Mouse (Mus musculus) lung, embryonic 14.5 days (tissue): ENCODE results near the gene Armc7. TPM values are rescaled to one million over a fixed set of nuclear protein-coding genes. Genes with fewer than 3 reads are reported as not detected.
"Not testable (repeated sequence)": the region's sequence is repeated elsewhere in the genome, so short reads cannot be mapped to it uniquely, and the experiment has no call there.

Experiments
- ATAC-seq: fragments of 200-750 bp; cut with Nextera tagmentation; 2 replicates; pipeline ENCODE4 v1.8.0; 2017; ENCODE audit warnings: mild to moderate bottlenecking, moderate TSS enrichment, moderate library complexity; ENCODE audit not compliant: insufficient read depth
- DNase-seq: peaks from one replicate; pipeline ENCODE4 v3.0.0-alpha.2; 2015
- H3K27ac ChIP-seq: fragments of 300-500 bp; sonication (generic); 2 replicates; pipeline ENCODE4 v1.5.1; 2014; ENCODE audit warnings: low read depth, mild to moderate bottlenecking, moderate library complexity
- H3K27me3 ChIP-seq: fragments of 300-500 bp; sonication (generic); 2 replicates; pipeline ENCODE4 v1.6.1; 2014; ENCODE audit warnings: low read length, control low read depth; ENCODE audit not compliant: insufficient read depth
- H3K36me3 ChIP-seq: fragments of 300-500 bp; sonication (generic); 2 replicates; pipeline ENCODE4 v1.6.1; 2014; ENCODE audit warnings: control low read depth; ENCODE audit not compliant: insufficient read depth
- H3K4me1 ChIP-seq: fragments of 300-500 bp; sonication (generic); 2 replicates; pipeline ENCODE4 v1.6.1; 2014; ENCODE audit warnings: antibody characterized with exemption, control low read depth; ENCODE audit not compliant: insufficient read depth
- H3K4me2 ChIP-seq: fragments of 300-500 bp; sonication (generic); 2 replicates; pipeline ENCODE4 v1.6.1; 2014; ENCODE audit warnings: mild to moderate bottlenecking
- H3K4me3 ChIP-seq: fragments of 300-500 bp; sonication (generic); 2 replicates; pipeline ENCODE4 v1.5.1; 2014; ENCODE audit warnings: low read depth, low read length
- H3K9ac ChIP-seq: fragments of 300-500 bp; sonication (generic); 2 replicates; pipeline ENCODE4 v1.6.1; 2014
- H3K9me3 ChIP-seq: fragments of 300-500 bp; sonication (generic); 2 replicates; pipeline ENCODE4 v1.6.1; 2016; ENCODE audit warnings: low read depth, low read length, control low read depth
- CTCF ChIP-seq: IDR thresholded peaks from 2 replicates; pipeline ENCODE4 v1.5.1; 2016; ENCODE audit warnings: antibody characterized with exemption, low read depth
- WGBS: fragments of 180-500 bp; shearing (Covaris S2); extraction: QIAGEN DNeasy Blood & Tissue Kit; methylation state at CpG from one replicate; pipeline ENCODE4 v1.1.7; 2014; 5-methylcytosine and 5-hydroxymethylcytosine counted together
- polyA plus RNA-seq: library from polyadenylated mRNA; unstranded; fragments of >200 nt; fragmentation: Nextera tagmentation; extraction: Ambion mirVana; gene quantifications from 2 replicates; pipeline ENCODE4 v1.2.1, GENCODE M21; 2014

Gene Armc7
- polyA plus RNA-seq, 1 experiment from 2014 or later, result 8.0 TPM

GRCm38 (mm10) chr11:115454822-115455221, 20.6 kb upstream of the Armc7 start:
- not testable (repeated sequence) for H3K36me3 ChIP-seq, H3K4me3 ChIP-seq, H3K27ac ChIP-seq, H3K9ac ChIP-seq, DNase-seq, H3K4me2 ChIP-seq, H3K4me1 ChIP-seq, H3K9me3 ChIP-seq, ATAC-seq, H3K27me3 ChIP-seq
- TF ChIP-seq CTCF, result peak; percentile 9; the same call in 1 of the 2 replicates
- WGBS, result 83% methylated on average over 6 of the region's 6 CpGs

DNA sequence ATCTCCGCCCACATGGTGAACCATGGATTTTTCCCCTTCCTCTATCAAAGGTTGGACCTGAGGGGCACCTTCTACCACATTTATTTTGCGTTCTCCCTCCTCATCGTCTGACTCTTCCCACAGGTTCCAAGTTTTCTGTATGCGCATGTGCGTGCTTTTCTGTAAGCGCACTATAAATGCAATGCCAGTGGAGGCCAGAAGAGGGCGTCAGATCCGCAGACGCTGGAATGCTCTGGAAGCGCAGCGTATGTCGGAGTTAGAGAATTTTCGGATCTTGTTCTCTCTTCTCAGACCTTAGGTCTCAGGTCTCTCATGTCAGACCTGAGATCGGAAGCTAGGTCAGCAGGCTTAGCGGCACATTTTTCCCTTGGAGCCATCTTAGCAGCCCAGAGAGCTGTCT, 19.8 kb upstream of the Armc7 start:
- Histone ChIP-seq H3K27ac (no peak overlapping the region), H3K4me1 (no peaks in the 10 kb centered on the region), H3K36me3 (no peaks in the 10 kb centered on the region), H3K27me3 (no peaks in the 10 kb centered on the region), H3K9ac (no peak overlapping the region), H3K4me2 (no peak overlapping the region), H3K4me3 (no peak overlapping the region), H3K9me3 (no peaks in the 10 kb centered on the region)
- WGBS, result 87% methylated on average over 15 of the region's 15 CpGs
- ATAC-seq (no peak), DNase-seq (no peak)
- TF ChIP-seq CTCF, result peak; percentile 23; the same call in 1 of the 2 replicates

- H3K36me3 ChIP-seq, result no peaks in the 10 kb centered on the region
- no peak overlapping the region for H3K9ac ChIP-seq
- no peak overlapping the region for H3K4me3 ChIP-seq
- no peaks in the 10 kb centered on the region for H3K9me3 ChIP-seq
- WGBS, result 83% methylated on average over 5 of the region's 5 CpGs
- no peak for ATAC-seq
- no peak for DNase-seq
- H3K27me3 ChIP-seq, result no peaks in the 10 kb centered on the region
- no peak for TF ChIP-seq CTCF
- H3K4me2 ChIP-seq, result no peak overlapping the region
- H3K27ac ChIP-seq, result no peak overlapping the region
- no peaks in the 10 kb centered on the region for H3K4me1 ChIP-seq
These were observed 19.3 kb upstream of the Armc7 start for GRCm38 (mm10) chr11:115456182-115456581.

GRCm38 (mm10) chr11:115457405-115457804, 18.1 kb upstream of the Armc7 start:
- 0 out of 2 replicates have a peak overlapping the region, but pooled peaks have one; percentile 4 for H3K27ac ChIP-seq
- H3K4me1 ChIP-seq, result no peaks in the 10 kb centered on the region
- H3K9me3 ChIP-seq, result no peaks in the 10 kb centered on the region
- WGBS, result 16% methylated on average over 6 of the region's 6 CpGs
- no peak overlapping the region for H3K4me2 ChIP-seq
- H3K4me3 ChIP-seq, result no peak overlapping the region
- peak; percentile 66 for DNase-seq
- H3K36me3 ChIP-seq, result no peaks in the 10 kb centered on the region
- H3K9ac ChIP-seq, result no peak overlapping the region
- no peak for TF ChIP-seq CTCF
- peak; percentile 52; the same call in 1 of the 2 replicates for ATAC-seq
- no peaks in the 10 kb centered on the region for H3K27me3 ChIP-seq

- Histone ChIP-seq H3K9me3 (no peaks in the 10 kb centered on the region), H3K9ac (no peak overlapping the region), H3K4me2 (no peak overlapping the region), H3K4me3 (no peak overlapping the region), H3K27ac (no peak overlapping the region), H3K27me3 (no peaks in the 10 kb centered on the region), H3K36me3 (no peaks in the 10 kb centered on the region), H3K4me1 (no peaks in the 10 kb centered on the region)
- ATAC-seq (no peak), DNase-seq (no peak)
- 23% methylated on average over 8 of the region's 8 CpGs for WGBS
- no peak for TF ChIP-seq CTCF
These were observed 14.5 kb upstream of the Armc7 start for GRCm38 (mm10) chr11:115460976-115461375.

GRCm38 (mm10) chr11:115461846-115462242, 13.6 kb upstream of the Armc7 start:
- no peak for TF ChIP-seq CTCF
- 59% methylated on average over 5 of the region's 5 CpGs for WGBS
- Histone ChIP-seq H3K9me3 (no peaks in the 10 kb centered on the region), H3K27ac (no peak overlapping the region), H3K27me3 (no peaks in the 10 kb centered on the region), H3K4me1 (no peaks in the 10 kb centered on the region), H3K9ac (no peak overlapping the region), H3K36me3 (no peaks in the 10 kb centered on the region), H3K4me3 (no peak overlapping the region), H3K4me2 (no peak overlapping the region)
- DNase-seq, result no peak
- no peak for ATAC-seq

GRCm38 (mm10) chr11:115462243-115462891, 13.1 kb upstream of the Armc7 start, which contains the start of gene Slc16a5:
Gene Slc16a5, plus strand, starts transcription at chr11:115462474.
- 65% methylated on average over 16 of the region's 16 CpGs for WGBS
- Histone ChIP-seq H3K9ac (no peak within 1 kb of the TSS), H3K9me3 (no peaks in the 10 kb centered on the region), H3K27ac (no peak within 1 kb of the TSS), H3K4me1 (no peaks in the 10 kb centered on the region), H3K4me2 (no peak within 1 kb of the TSS), H3K36me3 (no peaks in the 10 kb centered on the region), H3K27me3 (no peaks in the 10 kb centered on the region), H3K4me3 (no peak within 1 kb of the TSS)
- ATAC-seq, result no peak
- no peak for TF ChIP-seq CTCF
- DNase-seq, result peak; percentile 41

- ATAC-seq (no peak), DNase-seq (no peak)
- H3K4me3 ChIP-seq, result no peak overlapping the region
- WGBS, result 62% methylated on average over 11 of the region's 11 CpGs
- no peak for TF ChIP-seq CTCF
- no peaks in the 10 kb centered on the region for H3K36me3 ChIP-seq
- H3K27me3 ChIP-seq, result no peaks in the 10 kb centered on the region
- H3K4me2 ChIP-seq, result no peak overlapping the region
- no peaks in the 10 kb centered on the region for H3K9me3 ChIP-seq
- H3K9ac ChIP-seq, result no peak overlapping the region
- no peak overlapping the region for H3K27ac ChIP-seq
- no peaks in the 10 kb centered on the region for H3K4me1 ChIP-seq
These were observed 12.1 kb upstream of the Armc7 start for GRCm38 (mm10) chr11:115463397-115463796.
